Mouse (Mus musculus) kidney, postnatal 36 days (tissue): Measurements from ENCODE around the gene Ppp2r5d.

Experiments
- DNase-seq, 2 experiments: peaks; one replicate each; pipeline ENCODE4 v3.0.0; 2021 to 2022; ENCODE audit warnings: mixed read lengths in 2 of 2

Gene Ppp2r5d

DNA sequence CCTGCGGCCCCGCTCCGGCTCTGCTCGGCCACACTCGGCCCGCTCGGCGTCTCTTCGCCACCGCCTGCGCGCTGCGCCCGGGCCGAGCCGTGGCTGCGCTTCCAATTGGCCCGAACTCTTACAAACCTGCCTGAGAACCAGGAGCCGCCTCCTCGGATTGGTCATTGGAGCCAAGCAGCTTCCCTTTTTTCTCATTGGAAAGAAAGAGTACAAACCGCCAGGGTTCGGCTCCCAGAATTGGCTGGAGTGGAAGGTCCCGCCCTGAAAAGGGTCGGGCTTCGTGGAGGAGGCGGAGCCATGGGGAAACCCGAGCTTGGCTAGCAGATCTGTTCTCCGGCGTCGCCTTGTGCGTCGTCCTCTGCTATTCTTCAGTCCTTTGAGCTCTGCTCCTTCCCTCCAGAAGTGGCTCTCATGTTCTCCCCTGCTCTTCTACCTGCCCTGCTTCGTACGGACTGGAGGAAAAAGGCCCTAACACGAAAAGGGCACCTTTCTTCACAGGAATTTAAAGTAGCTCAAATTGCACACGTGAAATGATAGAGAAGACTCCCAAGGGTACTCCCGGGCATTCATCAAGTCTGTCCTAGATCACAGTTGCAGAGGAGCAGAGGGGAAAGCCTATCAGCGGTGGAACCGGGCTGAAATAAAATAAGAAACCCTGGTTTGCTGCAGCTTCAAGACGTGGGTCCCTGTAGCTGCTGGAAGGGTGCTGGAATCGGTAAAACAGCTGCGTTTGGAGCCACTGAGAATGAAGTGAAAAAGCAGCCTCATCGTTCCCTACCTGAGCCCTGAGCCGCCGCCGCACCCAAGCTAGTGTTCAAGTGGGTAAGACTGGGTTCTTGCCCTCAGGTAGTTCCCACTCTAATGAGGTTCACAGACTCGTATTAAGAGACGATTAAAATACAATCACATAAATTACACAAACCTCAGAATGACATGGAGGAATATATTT is at the start of gene Ppp2r5d:
Gene Ppp2r5d (minus strand): TSS at position 225 of the 949 bp plus-strand sequence.
- DNase-seq, result peak; percentile 96 to 98

DNA sequence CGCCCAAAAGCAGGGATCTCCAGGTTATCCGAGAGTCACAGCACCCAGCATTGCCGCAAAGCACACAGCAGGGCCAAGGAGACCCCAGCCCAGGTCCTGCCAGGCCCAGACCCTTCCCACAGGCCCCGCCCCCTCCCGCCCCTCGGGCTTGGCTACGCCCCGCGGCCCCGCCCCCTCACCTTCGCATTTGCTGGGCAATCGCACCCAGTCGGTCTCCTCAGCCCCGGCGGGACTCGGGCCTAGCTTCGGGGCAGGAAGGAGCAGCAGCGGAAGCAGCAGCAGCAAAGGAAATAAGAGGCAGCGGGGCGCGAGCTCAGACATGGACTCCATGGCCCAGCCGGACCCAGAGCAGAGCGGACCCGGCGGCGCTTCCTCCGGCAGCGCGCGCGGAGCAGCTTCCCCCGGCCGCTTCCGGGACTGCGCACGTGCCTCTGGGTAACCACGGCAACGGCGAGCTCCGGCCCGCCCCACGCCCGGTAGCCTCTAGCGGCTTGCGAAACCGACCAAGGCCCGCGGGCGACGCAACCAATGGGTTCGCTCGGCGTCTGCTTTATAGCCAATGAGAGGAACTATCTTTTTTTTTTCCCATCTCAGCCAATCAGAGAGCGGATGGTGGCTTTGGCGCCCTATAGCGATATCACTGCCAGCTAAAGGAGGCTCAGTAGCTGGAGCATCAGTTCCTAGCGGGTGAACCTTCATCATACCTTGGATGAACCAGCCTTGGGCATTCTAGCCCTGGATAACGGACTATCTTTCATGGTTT is 47.1 kb upstream of the Ppp2r5d start, which contains the start of gene Cnpy3:
Gene Cnpy3 (minus strand): TSS at position 421 of the 763 bp plus-strand sequence.
- DNase-seq, result peak; percentile 98 to 99

DNA sequence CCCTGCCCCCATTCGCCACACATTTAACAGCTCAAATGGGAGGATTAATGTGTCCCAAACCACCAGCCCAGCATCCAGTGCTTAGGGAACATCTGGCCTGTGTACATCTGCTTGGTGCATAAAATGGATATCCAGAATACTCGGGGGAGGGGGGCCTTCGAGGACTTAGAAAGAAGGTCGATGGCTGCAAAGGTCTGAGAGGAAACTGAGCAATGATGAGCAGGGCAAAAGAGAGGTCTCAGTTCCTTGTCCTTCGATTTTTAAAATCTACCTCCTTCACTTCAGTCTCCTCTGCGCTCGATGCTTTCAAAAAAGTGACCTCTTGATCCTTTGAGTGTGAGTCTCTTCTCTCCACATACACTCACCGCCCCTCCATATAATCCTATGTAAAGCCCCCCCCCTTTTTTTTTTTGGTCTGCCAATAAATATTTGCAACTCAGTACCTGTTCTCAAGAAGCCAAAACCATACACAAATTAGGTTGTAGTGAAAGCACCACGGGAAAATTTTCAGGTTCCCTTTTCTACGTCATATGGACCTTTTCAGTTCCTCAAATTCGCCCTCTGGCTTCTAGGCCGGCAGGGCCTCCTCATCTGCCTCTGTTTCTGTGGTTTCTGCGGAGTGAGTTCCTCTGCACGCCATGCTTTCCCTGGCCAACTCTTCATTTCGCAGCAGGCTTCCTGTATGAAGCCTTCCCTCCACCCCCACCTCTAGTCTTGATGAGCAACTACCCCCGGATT is 46.3 kb upstream of the Ppp2r5d start:
- no peak for DNase-seq

DNA sequence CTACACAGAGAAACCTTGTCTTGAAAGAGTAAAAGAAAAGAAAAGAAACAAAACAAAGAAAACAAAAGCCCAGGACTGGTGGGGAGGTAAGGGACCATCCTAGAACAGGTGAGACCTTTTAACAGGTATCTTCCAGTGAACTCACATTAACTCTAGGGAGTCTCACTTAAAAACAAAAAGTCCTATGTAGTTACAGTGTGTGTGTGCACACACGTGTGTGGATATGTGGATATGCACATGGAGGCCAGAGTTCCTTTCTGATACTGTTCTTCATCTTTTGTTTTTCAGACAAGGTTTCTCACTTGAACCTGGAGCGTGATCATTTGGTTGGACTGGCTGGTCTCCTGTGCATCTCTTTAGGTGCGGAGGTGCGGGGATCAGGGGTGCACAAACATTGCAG is 45.7 kb upstream of the Ppp2r5d start:
- DNase-seq, result no peak

DNA sequence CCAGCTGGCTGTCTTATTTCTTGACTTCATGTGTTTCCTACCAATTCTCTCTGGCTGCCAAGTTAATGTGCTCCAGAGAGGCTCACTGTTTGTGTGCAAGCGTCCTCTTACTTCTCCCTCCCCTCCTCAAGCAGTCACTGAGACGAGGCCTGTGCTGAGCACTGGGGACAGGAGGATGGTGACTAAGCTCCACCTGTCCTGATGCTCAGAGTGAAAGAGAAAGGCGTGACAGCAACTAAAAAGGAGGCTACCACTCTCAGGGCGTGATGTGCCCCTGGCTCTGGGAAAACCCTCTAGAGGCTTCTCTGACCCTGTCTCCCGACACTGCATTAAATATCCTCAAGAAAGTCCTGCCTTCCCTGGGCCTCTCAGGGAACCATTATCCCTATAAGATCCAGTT is 44.4 kb upstream of the Ppp2r5d start:
- no peak for DNase-seq

DNA sequence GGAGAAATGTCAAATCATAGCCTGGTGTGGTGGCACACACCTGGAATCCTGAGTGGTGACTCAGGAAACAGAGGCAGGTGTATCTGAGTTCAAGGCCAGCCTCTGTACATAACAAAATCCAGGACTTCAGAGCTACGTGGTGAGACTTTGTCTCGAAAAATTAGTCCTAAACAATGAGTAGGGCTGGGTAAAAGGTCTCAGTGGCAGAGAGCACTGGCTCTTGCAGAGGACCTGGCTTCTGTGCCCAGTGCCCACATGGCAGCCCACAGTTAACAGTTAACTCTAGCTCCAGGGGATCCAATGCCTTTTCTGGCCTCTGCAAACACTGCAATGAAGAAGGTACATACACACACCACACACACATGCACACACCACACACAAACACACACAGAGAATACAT is 42.9 kb upstream of the Ppp2r5d start:
- DNase-seq, result peak in 1 of 2 experiments; percentile 27

DNA sequence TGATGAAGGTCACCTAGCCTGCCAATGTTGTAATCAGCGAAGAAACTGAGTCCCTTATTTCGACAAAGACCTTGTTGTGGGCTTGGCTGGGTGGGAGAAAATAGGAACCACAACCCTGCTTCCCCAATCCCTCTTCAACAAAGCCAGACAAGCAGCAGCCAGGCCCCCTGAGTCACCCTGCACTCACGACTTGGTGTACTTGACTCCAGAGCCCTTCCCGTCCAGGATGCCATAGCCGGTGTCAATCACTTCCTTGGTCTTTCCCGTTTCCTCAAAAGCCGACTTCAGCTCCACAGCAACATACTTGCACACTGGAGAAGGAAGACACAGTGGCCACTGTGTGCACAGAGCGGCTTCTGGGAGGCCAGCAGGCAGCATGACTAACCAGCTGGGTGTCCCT is 42.3 kb upstream of the Ppp2r5d start:
- no peak for DNase-seq

DNA sequence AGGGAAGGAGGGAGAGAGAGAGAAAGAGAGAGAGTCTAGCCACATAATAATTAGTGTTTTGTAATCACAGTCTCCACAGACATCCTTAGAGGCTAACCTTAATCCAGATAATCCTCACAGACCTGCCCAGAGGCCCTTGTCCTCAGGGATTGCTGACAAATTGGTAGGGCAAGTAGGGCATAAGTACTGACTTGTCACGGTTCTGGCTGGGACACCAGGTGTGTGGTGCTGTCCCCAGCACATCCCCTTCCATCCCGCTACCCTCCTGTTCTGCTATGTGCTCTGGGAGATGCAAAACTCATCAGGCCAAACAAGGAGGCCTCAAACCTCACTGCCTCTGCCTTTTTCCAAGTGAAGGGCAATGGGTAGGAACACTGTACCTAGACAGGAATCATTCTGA is 40.6 kb upstream of the Ppp2r5d start:
- no peak for DNase-seq

DNA sequence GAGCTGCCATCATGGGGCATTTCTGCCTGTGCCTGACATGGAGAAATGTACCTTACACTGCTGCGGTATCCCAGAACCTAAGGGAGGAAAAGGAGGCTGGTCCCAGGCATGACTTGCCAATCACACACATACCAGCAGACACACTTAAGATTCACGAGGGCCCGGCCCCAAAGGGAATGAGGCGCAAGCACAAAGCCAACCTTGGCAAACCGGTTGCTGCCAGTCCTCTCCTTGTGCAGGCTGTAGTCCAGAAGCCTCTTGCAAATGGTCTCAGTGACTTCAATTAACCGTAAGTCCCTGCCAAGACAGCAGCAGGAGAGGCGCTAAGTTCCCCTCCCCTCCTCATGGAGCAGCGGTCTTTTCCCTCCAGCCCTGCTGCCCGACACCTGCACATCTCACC is 38.1 kb upstream of the Ppp2r5d start:
- DNase-seq, result peak in 1 of 2 experiments; percentile 27

DNA sequence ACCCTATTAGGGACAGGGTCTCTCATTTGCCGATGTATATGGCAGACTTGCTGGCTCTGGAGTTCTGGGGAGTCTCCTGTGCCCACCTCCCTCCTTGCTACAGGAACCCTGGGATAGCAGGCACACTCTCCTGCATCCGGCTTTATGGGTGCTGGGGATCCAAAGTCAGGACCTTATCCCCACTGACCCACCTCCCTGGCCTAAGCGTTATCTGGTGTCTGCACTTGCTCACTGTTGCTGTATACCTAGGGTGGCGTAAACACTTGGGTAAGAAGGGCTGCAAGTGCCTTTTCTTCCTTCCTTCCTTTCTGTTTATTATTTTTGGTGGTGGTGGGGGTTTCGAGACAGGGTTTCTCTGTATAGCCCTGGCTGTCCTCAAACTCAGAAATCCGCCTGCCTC is 36.4 kb upstream of the Ppp2r5d start:
- no peak for DNase-seq

DNA sequence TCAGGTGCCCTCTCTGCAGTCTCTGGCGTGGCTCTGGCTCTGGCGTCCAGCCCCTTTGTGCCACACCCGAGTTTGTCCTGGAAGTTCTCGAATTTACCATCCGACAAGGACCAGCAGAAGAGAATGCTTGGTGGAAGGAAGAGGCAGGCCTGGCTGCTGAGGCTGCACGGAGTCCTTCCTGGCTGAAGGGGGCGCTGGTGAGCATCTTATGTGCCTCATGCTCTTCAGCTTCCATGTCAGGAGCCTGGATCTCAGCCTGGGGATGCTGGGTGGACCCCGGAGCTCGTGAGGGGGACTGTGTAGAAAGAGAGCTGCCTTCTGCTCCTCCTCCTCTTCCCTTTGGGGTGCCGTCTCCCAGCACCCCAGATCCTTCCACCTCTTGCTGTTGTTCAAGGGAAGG is 31.2 kb upstream of the Ppp2r5d start:
- peak in 1 of 2 experiments; percentile 66 for DNase-seq

DNA sequence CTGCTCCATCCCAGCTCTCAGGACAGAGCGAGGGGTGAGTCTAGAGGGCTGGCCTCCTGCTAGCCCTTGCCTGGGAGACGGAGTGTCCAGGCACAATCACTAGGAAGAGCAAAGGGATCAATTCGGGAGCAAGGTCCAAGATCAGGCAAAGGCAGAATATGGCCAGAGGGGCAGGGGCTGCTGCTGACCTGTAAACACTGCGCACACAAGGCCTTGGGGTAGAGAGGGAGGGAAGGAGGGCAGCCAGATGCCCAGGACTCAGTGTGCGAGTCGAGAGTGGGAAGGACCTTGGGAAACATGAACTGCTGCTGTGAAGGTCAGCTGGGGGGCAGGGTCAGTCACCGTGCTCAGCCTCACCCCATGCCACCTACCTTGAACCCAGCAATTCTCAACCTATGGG is 30.4 kb upstream of the Ppp2r5d start:
- DNase-seq, result no peak

DNA sequence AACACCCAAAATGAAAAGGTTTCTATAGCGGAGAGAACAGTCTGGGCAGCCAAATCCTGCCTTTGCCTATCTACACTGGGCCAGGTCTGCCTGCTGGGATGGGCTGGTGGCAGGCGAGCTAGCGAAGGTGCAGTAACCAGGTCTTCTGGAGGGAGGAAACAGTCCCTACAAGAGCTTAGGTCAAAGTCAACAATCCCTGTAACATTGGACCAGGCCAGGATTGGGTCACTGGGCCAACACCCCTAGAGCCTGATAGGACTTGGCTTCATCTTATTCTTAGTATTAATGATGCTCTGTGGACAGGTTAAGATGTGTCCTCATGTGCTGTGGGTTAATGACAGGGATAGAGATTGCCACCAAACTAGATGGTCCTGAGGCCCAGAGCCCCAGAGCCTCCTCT is 29.1 kb upstream of the Ppp2r5d start:
- DNase-seq, result no peak

DNA sequence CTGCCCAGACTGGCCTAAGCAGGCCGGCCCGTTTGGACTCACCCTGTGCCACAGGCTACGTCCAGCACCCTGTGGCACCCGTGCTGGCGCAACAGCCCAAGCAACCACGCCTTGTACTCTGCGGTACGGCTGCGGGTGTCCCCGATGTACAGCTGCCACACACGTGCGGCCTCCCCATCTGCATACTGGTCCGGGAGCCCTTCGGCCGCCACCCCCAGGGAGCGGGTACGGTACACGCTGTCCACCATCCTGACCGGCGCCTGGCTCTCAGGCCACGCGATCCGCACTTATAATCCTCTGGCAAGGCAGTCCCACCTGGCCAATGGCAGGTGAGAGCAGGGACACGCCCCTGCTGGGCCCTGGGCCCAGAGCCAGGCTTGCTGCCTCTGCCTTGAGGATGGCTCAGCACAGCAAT is 24.0 kb upstream of the Ppp2r5d start, which contains the start of gene Gnmt:
Gene Gnmt (minus strand): TSS at position 265 of the 415 bp plus-strand sequence.
- DNase-seq, result peak; percentile 92 to 93

DNA sequence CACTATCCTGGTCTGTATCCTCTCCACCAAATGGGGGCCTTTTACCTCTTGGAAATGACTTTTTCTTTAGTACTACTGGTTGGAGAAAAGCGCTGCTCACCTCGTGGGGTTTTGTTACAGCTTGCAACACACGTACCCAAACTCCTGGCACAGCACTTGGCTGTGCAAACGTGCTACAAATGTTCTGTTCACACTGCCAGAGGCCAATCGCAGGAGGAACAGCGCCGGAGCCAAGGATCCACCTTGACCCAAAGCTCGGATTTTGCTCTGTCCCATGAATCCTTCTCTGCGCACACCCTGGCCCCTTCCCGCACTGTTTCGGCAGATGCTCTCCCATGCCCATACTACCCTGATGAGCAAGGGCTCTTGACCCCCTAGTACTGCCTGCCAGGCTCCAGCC is 23.6 kb upstream of the Ppp2r5d start:
- no peak for DNase-seq

DNA sequence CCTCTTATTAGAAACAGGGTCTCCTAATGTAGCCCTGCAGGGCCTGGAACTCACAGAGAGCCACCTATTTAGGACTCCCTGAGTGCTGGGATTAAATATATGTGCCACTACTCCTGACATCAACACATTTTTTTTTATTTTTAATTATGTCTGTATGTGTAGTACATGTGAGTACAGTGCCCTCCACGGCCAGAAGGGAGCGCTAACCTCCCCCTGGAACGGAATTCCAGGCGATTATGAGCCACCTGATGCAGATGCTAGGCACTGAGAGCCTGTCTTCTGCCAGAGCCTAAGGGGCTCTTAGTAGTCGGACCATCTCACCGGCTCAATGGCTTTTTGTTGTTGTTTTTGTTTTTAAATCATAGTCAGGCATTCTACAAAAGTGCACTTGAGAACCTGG is 23.1 kb upstream of the Ppp2r5d start:
- DNase-seq, result peak; percentile 56 to 79

DNA sequence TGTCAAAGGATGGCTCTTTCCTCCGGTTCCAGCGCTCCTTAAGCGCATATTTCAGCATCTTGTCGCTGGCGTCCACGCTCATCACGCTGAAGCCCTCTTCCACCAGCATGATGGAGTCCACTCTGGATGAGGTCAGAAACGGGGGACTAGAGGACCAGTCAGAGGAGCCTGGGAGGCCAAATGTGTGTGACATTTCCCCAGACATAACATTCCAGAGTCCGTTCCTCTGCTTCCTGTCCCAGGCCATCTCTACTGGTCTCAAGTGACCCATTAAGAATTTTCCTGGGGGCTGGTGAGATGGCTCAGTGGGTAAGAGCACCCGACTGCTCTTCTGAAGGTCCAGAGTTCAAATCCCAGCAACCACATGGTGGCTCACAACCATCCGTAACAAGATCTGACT is 22.4 kb upstream of the Ppp2r5d start:
- no peak for DNase-seq

DNA sequence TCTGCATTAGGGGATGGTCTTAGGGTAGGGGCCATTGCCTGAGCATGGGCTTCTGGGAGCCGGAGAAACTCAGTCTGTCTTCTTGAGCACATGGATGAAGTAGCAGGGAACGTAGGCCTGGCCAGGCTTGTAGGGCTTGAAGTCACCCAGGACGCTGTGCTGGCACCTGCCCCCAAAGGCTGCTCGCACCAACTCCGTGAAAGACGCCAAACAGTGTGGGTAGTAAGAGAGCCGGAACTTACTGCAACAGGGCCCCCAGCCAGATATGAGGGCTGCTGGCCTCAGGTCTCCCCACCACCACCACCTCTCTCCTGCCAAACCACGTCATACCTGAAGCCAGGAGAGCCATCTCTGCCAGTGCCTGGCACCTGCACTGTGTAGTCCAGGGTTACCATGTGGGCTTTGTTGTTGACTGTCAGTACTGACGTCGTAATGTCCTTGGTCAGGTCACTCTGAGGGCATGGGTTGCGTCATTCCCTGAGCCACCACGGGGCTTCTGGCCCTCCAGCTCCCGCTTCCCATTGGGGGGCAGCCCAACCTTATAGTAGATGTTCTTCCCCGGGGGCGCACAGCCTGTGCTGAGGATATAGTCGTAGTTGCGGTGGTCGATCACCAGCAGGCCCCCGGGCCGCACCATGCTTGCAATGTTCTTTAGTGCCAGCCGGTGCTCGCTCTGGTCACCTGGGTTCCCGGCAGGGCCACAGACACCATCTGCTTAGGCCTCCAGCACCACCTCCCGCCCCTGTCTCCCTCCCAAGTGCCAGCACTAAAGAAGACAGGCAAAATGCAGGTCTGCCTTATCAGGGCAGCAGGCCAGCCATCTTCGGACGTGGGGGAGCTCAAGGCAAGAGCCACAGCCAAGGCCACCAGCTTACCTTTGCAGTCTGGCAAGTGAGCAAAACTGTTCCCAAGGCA is 21.1 kb upstream of the Ppp2r5d start:
- no peak for DNase-seq

DNA sequence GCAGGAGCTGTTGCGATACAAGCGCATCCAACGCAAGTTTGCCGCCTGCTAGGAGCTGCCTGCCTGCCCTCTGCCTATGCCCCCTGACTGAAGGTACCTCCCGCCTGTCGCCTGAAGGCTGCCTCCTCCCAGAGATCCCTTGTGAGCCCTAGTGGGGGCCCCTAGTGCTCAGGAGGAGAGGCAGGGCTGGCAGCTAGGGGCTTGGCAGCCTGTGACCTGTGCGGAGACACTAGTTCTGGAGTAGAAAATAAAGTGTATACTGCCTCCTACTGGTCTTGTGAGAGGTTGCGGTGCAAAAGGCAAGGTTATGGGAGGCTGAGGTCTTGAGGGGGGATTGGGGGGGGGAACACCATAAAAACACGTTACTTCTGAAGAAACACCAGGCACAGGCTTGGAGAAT is 20.4 kb upstream of the Ppp2r5d start:
- DNase-seq, result peak in 1 of 2 experiments; percentile 36

DNA sequence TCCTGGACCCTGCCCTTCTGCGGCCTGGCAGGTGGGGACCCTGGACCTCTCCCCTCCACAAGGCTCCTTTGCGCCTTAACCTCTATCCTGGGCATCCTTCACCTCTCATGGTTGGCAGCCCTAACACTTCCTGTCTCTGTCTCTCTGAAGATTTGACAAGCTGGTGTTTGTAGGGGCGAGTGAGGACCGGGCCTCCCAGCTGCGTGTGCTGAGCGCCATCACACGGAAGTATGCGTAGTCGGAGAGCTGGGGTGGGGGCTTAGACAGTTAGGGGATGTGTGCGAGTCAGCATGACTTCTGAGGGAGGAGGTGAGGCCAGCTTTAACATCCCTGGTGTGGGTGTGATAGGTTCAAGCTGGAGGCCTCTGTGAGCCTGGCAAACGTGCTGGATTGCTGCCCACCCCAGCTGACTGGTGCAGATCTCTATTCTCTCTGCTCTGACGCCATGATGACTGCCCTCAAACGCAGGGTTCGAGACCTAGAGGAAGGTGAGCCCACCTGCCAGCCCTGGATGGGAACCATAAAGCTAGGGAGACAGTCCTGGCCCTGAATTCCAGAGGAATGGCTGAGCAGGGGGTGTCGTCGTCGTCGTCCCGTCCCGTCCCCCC is 19.7 kb upstream of the Ppp2r5d start:
- no peak for DNase-seq

DNA sequence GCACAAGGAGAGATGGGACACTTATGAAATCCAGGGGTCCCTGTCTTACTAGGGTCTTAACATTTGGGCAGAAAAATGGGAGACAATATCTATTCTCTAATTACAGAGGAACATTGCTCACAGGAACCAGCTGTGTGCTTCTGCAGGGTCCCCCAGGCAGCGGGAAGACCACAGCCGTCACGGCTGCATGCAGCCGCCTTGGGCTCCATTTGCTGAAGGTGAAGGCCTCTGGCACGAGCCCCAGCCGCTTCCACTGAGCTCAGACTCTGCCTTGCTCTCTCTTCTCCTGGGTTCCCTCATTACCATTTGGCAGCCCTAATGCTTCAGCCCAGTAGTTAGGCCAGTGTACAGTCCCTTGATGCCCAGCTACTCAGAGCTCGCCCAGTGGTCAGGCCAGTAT is 16.2 kb upstream of the Ppp2r5d start:
- DNase-seq, result no peak
